Mouse (Mus musculus): ENCODE results near the gene Adgrl4.

Adgrl4 gene

DNA sequence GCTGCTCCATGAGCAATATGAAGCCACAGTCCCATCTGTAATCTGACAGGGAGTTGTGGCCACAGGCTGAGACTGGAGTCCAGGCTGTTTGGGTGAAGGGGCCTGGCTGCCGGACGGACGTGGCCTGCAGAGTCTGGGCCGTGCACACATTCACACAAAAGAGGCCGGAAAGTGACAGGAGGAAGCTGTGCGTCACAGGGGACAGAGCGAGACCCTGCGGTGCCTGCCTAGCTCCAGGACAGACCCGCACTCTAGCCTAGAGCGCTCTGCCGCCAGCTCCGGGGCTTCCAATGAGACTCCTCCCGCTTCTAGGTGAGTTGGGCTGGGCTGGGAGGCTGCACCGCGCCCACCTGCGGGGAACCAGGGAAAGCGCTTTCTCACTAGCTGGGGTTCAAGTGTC lies at the start of gene Adgrl4:
Adgrl4 (plus strand) TSS at position 195 of the 400 bp plus-strand sequence.
- no peak for DNase-seq (ENCODE audit: low read depth)

DNA sequence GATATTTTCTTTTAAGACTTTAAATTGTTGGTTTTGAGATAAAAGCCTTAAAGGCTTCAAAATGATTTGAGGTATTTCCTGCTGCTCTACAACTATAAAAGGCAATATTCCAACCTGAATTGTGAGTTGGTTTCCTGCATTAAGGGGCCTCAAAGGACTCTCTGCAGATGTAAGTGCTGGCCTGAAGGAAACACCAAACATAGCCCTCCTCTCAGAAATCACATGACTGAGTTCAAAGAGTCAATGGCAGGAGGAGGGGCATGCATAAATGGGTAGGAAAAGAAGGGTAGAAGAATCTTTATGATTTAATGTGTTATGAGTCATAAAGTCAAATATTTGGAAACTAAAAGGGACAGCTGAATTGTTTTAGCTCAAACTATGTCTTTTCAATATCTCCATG lies 46.8 kb upstream of the Adgrl4 start:
- peak; percentile 2 for DNase-seq (ENCODE audit: low read depth)

DNA sequence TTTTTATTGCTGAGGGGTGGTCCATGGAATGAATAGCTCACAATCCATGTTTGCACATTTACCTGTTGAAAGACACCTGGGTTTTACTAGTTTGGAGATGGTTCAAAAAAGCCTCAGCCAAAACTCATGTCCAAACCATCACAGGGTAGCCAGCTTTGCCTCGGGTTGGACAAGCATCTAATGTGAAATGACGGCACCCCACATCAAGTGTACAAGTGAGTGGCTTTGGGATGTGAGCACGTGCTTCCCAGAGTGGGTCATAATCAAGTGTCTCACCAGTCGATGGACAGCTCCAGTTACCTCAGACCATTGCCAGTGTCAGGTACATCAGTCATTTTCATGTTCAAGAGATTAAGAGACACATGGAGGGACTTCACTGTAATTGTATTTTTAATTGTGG lies 44.8 kb upstream of the Adgrl4 start:
- no peak for DNase-seq (ENCODE audit: low read depth)

DNA sequence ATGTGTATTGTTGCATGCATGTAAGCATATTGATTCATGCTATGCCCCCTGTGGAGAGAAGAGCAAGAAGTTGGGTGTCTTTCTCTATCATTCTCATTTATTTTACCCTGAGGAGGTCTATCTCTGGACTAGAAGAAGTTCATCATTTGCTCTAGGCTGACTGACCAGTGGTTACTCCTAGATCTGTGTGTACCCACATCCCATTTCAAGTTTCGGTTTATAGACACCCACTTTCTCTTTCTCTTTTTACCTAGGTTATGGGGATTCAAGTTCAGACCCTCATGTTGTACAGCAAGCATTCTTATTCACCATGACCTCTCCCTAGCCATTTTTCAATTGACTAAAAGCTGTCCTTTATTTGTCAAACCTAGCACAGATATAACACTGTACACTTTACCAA lies 44.4 kb upstream of the Adgrl4 start:
- no peak for DNase-seq (ENCODE audit: low read depth)

DNA sequence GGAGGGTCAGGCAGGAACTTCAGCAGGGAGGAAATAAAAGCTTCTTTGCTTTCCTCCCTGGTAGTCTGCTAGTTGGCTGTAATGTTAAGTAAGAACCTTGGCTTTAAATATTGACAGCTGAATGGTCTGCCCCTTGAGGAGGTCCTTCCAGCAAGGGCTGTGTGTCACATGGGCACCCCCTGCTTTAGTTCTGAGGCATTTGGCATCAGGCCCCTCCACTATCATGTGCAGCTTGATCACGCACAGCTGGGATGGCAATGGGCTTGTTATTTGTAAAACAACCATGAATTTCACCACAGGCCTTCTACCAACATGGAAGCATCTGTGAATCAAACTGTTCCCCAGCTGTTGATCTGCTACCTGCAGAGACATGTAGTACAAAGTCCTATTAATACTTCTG lies 38.4 kb upstream of the Adgrl4 start:
- DNase-seq (ENCODE audit: low read depth): no peak

DNA sequence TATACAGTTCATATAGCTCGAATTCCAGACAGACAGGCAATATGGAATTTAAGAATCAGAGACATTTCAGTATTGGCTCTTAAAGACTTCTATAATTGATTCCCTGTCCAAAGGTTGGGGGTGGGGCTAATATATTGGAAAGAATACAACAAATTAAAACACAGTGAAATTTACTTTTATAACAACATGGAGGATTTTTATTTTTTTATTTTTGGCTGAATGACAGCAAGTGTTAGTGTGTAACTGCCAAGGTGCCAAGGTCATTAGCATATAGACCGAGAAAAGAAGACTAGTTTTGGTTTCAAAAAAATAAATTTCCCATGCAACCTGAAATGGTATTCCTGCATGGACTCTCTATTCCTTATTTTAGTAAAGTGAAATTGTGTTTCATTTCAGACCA lies 26.7 kb upstream of the Adgrl4 start:
- DNase-seq (ENCODE audit: low read depth): no peak

DNA sequence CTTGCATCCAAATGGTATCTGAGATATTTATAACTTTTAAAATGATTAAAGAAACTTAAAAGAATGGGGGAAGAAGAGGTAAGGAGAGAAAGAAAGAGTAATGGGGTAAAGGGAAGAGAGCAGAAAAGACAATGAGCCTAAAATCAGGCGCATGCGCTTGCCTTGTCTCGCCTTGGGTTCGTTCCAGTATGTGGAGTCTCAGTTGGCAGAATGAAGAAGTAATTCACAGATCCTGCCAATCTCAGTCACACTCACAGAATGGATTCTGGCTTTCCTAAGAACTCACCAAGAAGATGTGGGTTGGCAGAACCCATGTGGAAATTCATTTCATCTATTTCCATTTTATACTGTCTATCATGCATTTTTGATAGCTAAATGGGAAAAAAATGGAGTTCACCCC lies 26.2 kb upstream of the Adgrl4 start:
- DNase-seq (ENCODE audit: low read depth): no peak

DNA sequence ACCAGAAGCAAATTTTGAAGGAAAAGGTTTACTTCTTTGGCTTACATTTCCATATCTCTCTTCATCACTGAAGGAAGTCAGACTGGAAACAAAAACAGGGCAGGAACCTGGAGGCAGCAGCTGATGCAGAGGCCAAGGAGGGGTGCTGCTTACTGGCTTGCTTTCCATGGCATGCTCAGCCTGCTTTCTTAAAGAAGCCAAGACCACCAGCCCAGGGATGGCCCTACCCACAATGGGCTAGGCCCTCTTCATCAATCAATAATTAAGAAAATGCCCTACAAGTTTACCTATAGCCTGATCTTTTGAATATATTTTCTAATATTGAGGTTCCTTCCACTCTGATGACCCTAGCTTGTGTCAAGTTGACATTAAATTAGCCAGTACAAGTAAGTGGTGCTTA lies 20.8 kb upstream of the Adgrl4 start:
- no peak for DNase-seq (ENCODE audit: low read depth)

DNA sequence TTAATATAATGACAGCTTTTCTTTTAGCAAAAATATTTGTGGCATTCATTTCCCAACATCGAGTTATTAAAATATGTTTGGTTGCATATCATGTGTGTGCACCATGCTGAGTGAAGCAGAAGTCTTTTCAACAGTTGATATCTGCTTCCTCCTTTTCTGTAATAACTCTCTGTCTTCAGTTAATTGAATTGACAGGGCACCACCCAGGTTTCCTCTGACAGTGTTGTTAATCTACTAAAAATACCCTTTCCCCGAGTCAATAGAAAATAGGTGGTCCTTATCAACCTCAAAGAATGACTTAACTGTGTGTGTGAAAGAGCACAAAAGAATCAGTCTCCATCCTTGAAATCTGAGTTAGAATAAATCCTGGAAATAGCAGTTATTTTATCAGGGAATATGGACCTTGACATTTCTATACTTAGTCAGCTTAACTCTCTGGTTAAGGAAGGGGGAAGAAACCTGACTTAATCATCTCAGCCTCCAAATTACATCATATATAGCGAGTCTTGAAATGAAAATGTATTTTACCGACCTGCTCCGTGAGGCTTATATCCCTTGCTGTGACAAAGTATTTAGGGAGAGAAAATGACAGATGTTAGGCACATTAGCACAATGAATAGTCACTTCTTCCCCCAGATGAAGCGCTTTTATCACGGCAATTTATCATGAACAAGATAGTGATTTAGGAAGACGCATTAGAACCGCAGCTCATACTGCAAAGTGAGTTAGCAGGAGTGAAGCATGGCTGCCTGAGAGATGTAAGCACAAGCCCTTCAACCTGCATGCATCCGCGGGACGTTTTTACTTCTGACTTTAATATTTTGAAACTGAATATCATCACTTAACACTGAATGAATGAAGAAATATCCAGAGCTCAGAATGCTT lies 19.8 kb upstream of the Adgrl4 start:
- no peak for DNase-seq (ENCODE audit: low read depth)

DNA sequence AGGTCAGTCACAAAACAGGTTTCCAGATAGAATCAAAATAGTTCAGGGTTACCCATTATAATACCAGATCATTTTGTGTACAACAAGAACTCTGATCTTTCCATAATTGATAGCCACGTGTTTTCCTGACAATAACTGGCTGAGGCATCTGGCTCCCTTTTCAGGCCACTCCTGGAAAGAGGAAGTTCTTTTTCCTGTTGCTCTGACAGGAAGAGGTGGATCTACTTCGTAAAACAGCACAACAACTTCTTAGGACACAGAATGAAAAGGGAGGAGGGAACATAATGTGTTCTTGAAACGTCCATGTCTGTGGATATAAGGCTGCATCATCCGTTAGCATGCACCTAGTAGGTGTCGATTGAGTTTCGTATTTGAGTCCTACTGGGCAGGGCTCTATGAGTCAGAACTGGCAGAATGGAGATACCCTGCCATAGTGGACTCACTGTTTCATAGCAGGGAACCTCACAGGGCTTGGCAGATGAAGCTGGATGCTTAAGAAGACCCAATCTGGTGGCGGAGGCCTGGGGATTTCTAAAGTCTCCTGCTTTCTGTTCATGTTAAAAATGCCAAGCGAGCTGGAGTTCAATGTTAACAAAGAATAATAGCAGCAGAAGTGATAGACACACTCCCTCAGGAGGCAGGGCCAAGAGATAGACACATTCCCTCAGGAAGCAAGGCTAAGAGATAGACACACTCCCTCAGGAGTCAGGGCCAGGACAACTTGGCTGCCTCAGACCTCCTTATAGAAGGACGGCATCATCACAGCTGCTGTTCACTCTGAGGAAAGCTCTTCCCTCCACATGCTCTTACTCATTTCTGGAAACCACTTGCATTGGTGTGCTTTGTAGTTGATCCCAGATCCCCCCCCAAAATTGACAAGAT lies 13.1 kb upstream of the Adgrl4 start:
- no peak for DNase-seq (ENCODE audit: low read depth)

DNA sequence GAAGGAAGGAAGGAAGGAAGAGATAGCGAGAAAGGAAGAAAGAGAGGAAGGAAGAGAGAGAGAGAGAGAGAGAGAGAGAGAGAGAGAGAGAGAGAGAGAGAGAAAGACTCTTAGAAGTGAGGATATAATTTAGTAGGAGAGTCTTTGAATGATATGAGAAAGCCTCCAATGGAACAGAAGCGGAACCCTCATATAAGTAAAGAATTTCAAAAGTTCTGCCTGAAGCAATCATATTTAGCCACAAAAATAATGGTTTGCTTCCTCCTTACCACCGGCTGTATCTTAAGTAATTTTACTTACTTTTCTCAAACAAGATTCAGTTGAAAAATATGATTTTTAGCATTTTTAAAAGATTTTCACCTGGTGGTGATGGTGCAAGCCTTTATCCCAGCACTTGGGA lies 7.6 kb upstream of the Adgrl4 start:
- DNase-seq (ENCODE audit: low read depth): no peak

DNA sequence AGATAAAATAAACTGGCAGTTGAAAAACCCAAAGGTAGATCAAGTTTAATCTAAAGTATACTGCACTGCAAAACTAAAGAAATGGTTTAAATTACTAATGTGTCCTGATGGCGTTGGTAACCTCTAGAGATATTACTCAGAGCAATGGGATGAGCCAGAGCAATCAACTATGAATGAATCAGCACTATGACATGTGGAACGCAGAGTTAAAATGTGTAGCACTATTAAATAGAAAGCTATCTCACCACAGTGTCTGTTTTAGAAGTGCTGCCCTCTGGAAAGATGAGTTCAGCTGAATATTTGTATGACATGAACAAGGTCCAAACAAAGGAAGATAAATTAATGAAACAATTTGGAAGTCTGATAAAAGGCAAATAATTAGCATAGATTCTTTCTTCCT lies 6.2 kb upstream of the Adgrl4 start:
- no peak for DNase-seq (ENCODE audit: low read depth)

DNA sequence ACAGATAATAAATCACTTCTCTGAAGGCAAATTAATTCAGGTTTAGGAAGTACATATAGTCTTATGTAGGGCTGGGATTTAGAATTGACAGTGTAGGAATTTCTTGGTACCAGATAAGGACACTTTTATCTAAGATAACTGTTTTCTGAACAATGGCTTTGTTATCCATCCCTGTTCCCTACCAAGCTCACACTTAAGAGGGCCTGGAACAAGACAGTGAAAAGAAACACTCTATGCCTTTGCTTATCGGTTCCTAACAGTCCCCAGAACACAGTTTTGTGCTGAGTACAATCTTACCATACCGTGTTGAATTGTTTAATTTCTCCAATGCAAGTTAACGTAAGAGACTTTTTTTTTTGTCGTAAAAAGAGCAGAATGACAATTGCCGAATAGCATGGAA lies 677 bp downstream of the Adgrl4 start:
- DNase-seq (ENCODE audit: low read depth): no peak

DNA sequence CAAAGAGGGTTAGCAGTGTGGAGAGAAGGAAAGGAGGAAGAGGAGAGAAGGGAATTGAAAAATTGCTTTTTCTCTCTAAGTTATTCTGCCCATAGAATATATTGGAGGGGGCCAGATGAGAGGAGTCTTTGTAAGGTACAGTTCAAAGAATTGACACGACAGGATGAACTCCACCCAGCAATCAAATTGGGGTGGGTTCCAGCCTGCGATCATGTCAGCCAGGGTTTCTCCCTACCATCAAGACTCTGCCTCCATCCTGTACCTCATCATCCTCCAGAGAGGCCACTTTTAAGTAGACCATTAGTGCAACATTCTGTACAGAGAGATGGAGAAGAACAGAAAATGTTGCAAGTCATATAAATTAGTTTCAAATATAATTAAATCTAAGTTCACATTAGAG lies 2.3 kb downstream of the Adgrl4 start:
- no peak for DNase-seq (ENCODE audit: low read depth)

DNA sequence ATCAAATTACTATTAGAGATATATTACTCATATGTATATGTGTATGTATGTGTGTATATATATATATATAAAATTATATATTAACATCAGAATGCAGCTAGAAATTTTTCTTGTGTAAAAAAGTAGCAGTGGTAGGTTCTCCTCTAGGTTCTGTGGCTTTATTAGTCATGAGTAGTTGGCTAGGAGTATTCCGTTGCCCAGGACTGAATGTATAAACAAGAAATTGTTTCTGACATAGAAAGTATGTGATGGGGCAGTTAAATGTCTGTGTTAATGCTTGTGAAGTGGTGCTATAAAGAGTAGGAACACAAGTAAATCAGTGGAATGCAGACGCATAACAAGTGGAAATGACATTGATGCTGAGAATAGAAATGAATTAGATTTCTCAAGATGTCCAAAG lies 4.3 kb downstream of the Adgrl4 start:
- no peak for DNase-seq (ENCODE audit: low read depth)

DNA sequence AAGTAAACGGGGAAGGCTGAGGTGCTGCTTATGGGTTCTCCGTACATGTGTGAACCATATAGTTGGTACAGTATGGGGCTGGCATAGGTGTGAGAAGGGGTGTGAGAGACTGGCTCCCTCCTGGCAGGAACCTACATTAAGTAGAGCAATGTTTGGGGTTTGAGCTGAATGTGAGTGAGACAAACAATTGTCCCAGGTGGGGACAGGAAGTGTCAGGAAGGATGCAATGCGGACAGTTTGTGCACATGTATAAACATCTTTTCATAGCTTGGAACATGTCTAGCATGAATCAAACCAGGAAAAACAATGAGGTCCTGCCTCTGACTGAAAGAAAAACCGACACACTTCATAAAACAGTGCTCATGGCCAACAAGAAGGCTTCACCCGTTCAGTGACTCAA lies 5.8 kb downstream of the Adgrl4 start:
- no peak for DNase-seq (ENCODE audit: low read depth)

DNA sequence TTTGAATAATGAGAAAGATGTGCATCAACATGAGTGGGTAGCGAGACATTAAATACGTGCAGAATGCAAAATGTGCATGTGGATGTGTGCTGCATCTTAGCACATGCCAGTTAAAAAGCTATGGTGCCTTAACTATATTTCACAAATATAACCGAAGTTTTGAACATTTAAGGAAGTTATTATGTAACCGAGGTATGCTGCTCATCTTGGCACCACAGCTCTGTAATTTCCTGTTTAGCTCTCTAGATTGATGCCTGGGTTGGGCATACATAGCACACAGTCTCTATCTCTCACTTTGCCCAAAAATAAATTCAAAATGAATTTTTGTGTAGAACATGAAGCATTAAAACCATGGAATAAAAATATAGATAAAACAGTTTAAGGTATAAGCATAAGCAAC lies 6.6 kb downstream of the Adgrl4 start:
- no peak for DNase-seq (ENCODE audit: low read depth)

DNA sequence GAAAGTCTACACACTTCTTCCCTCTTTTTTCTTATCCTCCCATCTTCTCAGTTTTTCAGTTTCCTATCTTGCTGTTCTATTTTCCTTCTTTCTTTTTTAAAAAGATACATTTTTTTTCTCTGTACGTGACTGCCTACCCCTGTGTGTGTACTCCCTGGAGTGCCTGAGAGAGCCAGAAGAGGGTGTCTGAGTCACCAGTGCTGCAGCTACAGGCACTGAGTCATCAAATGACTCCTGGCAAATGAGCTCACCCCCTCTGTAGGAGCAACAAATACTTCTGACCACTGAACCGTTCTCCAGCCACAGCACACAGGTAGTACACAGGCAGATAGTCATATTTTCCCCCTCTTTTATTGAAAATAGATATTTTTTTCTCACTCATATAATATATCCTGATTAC lies 8.2 kb downstream of the Adgrl4 start:
- DNase-seq (ENCODE audit: low read depth): no peak

DNA sequence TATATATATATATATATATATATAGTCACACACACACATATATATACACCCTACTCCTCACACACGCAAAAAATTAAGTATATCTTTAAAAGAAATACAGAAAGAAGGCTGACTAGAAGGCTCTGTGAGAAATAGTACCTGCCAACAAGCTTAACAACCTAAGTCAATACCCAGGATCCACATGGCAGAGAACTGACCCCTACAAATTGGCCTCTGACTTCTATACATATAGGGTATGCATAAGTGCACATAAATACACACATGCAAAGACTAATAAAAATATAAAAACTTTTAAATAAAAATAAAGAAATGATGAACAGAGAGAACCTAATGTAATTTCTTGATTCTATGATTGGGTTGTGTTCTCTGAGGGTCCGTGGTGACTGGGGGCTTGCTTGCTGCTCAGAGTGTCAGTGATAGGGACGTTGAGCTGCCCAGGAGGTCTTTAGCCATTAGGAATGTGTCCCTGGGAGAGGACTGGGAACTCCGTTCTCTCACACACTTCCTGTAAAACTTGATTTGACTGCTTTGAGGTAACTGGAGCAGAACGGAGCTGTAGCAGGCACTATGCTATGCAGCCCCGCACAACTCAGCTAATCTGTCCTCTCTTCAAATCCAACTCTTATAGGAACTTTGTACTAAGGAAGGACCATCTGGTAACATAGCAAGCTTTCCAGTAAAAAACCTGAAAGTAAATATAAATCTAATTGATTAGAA lies 17.5 kb downstream of the Adgrl4 start:
- DNase-seq (ENCODE audit: low read depth): no peak

DNA sequence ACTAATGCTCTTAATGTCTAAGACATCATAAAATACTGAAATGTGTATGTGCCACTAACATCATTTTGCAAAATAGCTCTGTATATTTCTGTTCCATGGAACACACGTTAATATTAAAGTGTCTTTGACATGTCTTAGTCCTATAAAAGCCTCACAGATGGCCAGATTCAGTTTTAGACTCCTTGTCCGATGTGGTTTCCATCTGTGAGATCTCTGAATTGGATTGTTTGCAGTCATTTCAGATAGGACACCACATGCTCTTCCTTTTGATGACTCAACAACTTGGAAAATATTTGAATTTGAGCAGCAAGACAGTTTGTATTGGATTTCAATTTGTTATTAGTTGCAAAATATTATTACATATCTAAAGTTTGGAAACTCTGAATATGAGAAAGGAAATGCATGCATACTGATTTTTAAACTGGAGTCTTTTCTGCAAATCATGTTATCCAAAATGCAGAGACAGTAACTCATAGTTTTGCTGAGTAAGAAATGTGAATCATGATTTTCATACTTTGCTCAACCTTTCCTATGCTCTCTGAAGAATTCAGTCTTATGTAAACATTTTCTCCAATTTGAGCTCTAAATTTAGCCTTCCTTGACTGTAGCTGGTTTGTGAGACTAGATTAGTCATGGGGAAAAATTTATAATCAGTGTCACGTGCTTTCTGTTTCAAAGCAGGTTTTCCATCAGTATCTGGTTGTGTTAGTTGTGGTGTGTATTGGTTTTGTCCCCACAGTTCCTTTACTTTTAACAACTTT lies 21.9 kb downstream of the Adgrl4 start:
- no peak for DNase-seq (ENCODE audit: low read depth)

DNA sequence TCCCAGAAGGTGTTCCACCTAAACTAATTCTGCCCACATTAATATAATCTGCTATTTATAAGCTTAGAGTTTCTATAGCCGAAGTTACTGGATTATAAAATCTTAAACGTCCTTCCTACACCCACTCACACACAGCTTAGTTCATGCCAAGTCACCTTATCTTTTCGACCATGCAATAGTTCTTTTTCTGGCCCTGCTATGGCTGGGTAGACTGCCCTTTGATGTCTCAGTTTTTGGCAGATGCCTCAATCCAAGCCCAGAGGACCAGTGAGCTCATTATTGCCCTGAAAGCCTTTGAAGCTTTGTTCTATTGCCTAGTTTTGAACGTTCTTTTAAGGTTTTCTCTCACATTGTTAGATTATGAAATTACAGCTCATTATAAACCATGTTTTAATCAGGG lies 27.5 kb downstream of the Adgrl4 start:
- no peak for DNase-seq (ENCODE audit: low read depth)

DNA sequence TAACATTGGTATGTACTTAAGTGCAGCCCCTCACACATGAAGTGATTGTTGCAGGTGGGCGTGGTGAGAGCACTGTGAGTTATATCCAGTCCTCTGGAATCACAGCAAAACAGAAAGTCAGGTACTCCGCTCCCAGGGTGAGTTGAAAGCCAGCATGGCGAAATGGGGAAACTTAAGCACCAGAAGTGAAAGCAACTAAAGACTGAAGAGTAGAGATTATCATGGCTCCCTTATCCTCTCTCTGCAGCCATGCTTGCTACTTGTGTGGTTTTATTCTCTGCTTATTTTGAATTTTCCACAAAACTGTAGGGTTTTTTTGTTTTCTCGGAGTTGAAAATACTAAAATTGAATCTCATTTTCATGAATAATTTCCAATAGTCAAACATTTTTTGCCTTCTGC lies 51.2 kb downstream of the Adgrl4 start:
- DNase-seq (ENCODE audit: low read depth): no peak

Data from naive thymus-derived CD4-positive, alpha-beta T cell, adult 2 months (primary cell).